Mouse (Mus musculus) naive thymus-derived CD4-positive, alpha-beta T cell, adult 2 months (primary cell): ENCODE results near the gene Gse1.
A peak's percentile ranks its signal among the peaks of the same experiment; 100 is the strongest.

Experiments used
- DNase-seq: peaks from one replicate; pipeline ENCODE4 v3.0.0-alpha.2; 2011; ENCODE audit warnings: low read depth

The Gse1 gene

GRCm38 (mm10) chr8:120276051-120276890 is 48.0 kb downstream of the Gse1 start:
- DNase-seq = peak; percentile 74

GRCm38 (mm10) chr8:120276891-120277426 is 48.7 kb downstream of the Gse1 start:
- peak; percentile 38 for DNase-seq

GRCm38 (mm10) chr8:120278009-120278408 is 49.8 kb downstream of the Gse1 start:
- no peak for DNase-seq

GRCm38 (mm10) chr8:120279418-120279817 is 51.2 kb downstream of the Gse1 start:
- DNase-seq = no peak

- peak; percentile 69 for DNase-seq
Observed at GRCm38 (mm10) chr8:120281487-120281886, 53.2 kb downstream of the Gse1 start.

GRCm38 (mm10) chr8:120282465-120282864 is 54.2 kb downstream of the Gse1 start:
- DNase-seq = no peak

GRCm38 (mm10) chr8:120284265-120284664 is 56.0 kb downstream of the Gse1 start:
- no peak for DNase-seq

GRCm38 (mm10) chr8:120285033-120285432 is 56.8 kb downstream of the Gse1 start:
- no peak for DNase-seq

- DNase-seq = no peak
Observed at GRCm38 (mm10) chr8:120285878-120286277, 57.6 kb downstream of the Gse1 start.

- peak; percentile 44 for DNase-seq
Observed at GRCm38 (mm10) chr8:120288122-120288908, 60.1 kb downstream of the Gse1 start.

GRCm38 (mm10) chr8:120289191-120289590 is 60.9 kb downstream of the Gse1 start:
- no peak for DNase-seq

- DNase-seq = no peak
Observed at GRCm38 (mm10) chr8:120289698-120290181, 61.5 kb downstream of the Gse1 start.

GRCm38 (mm10) chr8:120290614-120291013 is 62.4 kb downstream of the Gse1 start:
- no peak for DNase-seq

GRCm38 (mm10) chr8:120291650-120292049 is 63.4 kb downstream of the Gse1 start:
- DNase-seq = no peak

GRCm38 (mm10) chr8:120292316-120293107 is 64.3 kb downstream of the Gse1 start:
- DNase-seq = no peak

- DNase-seq = no peak
Observed at GRCm38 (mm10) chr8:120293421-120294357, 65.4 kb downstream of the Gse1 start.

GRCm38 (mm10) chr8:120294982-120295870 is 67.0 kb downstream of the Gse1 start:
- DNase-seq = no peak

GRCm38 (mm10) chr8:120297000-120297399 is 68.7 kb downstream of the Gse1 start:
- DNase-seq = no peak
